Mouse (Mus musculus): ENCODE data around the gene Snrnp35. TPM values are rescaled to one million over a fixed set of nuclear protein-coding genes. Genes with fewer than 3 reads are reported as not detected.
A peak's percentile ranks its signal among the peaks of the same experiment; 100 is the strongest.

The Snrnp35 gene
- polyA plus RNA-seq, 1 experiment = 13.8 TPM

DNA sequence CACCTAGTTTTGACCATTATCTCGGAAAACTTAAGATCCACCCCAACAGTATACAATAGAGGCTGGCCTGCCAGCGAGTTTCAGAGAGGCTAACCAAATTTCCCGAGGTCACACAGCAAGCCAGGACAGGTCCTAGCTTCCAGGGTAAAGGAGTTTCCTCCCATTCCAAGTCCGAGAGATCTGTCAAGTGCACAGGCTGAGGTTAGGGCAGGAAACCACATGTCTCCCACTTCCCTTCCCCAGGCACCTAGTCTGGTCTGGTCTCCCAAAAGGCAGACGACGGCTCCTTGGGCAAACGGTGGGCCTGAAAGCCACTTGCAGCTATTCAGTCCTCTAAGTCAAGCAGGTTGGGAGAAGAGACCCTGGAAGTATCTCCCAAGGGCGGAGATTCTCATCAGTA lies 46.8 kb downstream of the Snrnp35 start:
- TF ChIP-seq CTCF (IDR thresholded peaks at IDR 0.05; ENCODE audit: borderline replicate concordance, extremely low read depth, insufficient read depth, insufficient read length) (no peak), POLR2A (IDR thresholded peaks at IDR 0.05; ENCODE audit: borderline replicate concordance, extremely low read depth, insufficient read depth, insufficient read length, poor library complexity, severe bottlenecking) (no peak)
- no peak for DNase-seq (ENCODE audit: low read depth)

DNA sequence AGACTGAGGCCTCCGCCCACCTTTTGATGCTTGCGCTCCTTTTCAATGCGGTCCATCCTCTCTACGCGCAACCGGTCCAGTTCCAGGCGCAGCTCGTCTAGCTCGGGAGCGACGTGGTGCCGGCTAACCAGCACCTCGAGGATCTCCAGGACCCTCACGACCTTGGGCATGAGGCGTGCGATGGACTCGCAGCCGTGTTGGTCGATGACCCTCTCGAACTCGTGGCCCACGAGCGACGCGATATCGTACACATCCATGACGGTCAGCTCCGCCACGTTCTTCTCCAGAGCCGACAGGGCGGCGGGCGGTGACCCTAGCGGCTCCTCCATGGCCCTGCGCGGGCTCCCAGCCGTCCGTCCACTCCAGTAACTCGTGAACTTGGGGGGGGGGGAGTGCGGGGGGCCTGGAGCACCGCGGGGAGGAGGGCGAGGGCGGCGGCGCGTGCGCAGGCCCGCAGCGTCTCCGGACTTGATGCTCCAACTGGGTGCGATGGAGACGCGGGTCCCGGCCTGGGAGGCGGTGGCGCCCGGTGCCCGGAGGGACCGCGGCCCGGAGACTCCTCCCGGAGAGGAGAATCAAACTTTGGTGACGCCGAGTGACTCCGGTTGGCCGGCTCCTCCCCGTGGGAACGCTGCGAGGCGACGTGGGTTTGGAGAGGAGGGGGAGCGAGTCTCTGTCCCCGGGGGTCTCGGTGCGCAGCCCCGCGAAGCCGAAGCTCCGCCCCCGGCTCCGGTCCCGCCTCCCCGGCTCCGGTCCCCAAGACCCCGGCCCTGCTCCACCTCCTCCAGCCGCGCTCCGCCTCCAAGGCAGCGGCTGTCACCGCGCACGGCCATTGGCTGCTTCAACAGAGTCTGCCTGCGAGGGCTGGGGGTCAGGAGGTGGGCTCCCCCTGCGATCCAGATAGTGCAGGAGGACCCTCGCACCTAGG lies 48.0 kb downstream of the Snrnp35 start, which contains the start of gene Rilpl1:
TSS of gene Rilpl1 (minus strand) at position 737 of the 928 bp plus-strand sequence.
- TF ChIP-seq POLR2A (IDR thresholded peaks at IDR 0.05; ENCODE audit: borderline replicate concordance, extremely low read depth, insufficient read depth, insufficient read length, poor library complexity, severe bottlenecking) = 0 out of 2 replicates have a peak, but pooled peaks have one; percentile 47
- no peak for TF ChIP-seq CTCF (IDR thresholded peaks at IDR 0.05; ENCODE audit: borderline replicate concordance, extremely low read depth, insufficient read depth, insufficient read length)

DNA sequence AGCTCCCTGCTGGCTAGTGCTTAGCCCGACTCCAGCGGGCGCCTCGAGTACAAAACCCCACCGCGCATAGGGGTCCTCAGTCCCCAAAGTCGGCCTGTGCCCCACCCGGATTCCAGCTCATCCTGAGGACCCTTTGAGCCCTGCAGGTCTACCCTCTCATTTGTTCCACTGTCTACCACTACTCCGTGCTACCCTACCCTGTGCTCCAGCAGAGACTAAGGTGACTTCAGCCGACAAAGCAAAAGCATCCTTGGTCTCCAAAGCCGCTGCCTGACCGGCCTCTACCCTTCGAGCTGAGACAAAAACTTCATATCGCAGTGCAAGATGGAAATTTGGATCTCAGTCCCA lies 48.6 kb downstream of the Snrnp35 start:
- TF ChIP-seq POLR2A (IDR thresholded peaks at IDR 0.05; ENCODE audit: borderline replicate concordance, extremely low read depth, insufficient read depth, insufficient read length, poor library complexity, severe bottlenecking) (no peak; the same call in 1 of the 2 replicates), CTCF (IDR thresholded peaks at IDR 0.05; ENCODE audit: borderline replicate concordance, extremely low read depth, insufficient read depth, insufficient read length) (no peak)
- no peak for DNase-seq (ENCODE audit: low read depth)

More for the DNA sequence above, 48.0 kb downstream of the Snrnp35 start, which contains the start of gene Rilpl1:
- DNase-seq (ENCODE audit: low read depth) = peak; percentile 94

DNA sequence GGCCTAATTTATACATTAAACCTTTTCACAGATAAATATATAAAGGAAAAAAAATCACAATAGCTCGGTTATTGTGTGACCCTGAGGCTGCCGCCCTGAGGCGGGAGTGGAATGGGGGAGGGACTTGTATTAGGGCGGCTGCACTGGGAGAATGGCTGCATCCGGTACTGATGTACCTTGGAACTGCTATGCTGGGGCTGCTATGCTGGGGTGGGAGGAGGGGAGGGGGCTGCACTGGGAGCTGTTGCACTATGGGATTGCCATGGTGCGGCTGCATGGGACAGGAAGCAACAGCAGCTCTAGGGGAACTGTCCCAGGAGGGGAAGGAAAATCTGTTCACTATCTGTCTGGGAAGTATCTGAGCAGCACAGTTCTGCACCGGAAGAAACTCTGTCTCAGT lies 49.5 kb downstream of the Snrnp35 start:
- TF ChIP-seq CTCF (IDR thresholded peaks at IDR 0.05; ENCODE audit: borderline replicate concordance, extremely low read depth, insufficient read depth, insufficient read length) = no peak
- no peak for TF ChIP-seq POLR2A (IDR thresholded peaks at IDR 0.05; ENCODE audit: borderline replicate concordance, extremely low read depth, insufficient read depth, insufficient read length, poor library complexity, severe bottlenecking)
- DNase-seq (ENCODE audit: low read depth) = no peak

DNA sequence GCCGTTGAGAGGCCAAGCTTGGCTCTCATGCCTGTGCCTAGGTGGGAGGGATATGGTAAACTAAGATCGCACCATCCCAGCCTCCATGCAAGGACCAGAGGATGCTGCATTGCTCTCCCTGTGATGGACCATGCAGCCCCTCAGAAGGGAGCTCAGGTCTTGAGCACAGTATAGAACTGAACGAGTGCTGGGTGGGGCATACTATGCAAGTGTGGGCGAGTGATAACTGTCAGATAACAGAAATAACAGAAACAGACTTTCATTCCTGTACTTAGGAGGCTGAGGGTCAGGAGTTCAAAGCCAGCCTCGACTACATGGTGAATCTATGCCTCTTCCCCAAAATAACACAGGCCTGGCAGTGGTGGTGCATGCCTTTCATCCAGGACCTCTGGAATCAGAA lies 52.1 kb downstream of the Snrnp35 start:
- TF ChIP-seq CTCF (IDR thresholded peaks at IDR 0.05; ENCODE audit: borderline replicate concordance, extremely low read depth, insufficient read depth, insufficient read length) (no peak), POLR2A (IDR thresholded peaks at IDR 0.05; ENCODE audit: borderline replicate concordance, extremely low read depth, insufficient read depth, insufficient read length, poor library complexity, severe bottlenecking) (no peak)
- DNase-seq (ENCODE audit: low read depth) = no peak

DNA sequence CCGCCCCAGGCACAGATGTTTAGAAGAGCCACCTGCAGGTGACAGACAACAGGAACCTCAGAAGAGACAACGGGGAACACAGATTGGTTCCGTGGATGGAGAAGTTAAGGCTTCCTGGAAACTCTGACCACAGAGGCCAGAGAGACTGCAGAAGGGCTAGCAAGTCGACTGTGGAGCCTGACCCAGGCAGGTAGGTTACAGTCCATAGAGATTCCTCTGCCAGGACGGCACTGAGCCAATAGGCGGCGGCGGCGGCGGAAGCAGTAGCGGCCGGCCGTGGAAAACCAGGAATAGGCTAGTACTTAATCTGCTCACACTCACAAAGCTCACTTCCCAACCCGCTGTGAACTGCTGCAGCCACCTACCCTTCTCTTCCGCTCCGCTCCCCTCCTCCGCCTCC lies 53.8 kb downstream of the Snrnp35 start:
- TF ChIP-seq CTCF (IDR thresholded peaks at IDR 0.05; ENCODE audit: borderline replicate concordance, extremely low read depth, insufficient read depth, insufficient read length) (no peak), POLR2A (IDR thresholded peaks at IDR 0.05; ENCODE audit: borderline replicate concordance, extremely low read depth, insufficient read depth, insufficient read length, poor library complexity, severe bottlenecking) (no peak)
- DNase-seq (ENCODE audit: low read depth) = no peak

DNA sequence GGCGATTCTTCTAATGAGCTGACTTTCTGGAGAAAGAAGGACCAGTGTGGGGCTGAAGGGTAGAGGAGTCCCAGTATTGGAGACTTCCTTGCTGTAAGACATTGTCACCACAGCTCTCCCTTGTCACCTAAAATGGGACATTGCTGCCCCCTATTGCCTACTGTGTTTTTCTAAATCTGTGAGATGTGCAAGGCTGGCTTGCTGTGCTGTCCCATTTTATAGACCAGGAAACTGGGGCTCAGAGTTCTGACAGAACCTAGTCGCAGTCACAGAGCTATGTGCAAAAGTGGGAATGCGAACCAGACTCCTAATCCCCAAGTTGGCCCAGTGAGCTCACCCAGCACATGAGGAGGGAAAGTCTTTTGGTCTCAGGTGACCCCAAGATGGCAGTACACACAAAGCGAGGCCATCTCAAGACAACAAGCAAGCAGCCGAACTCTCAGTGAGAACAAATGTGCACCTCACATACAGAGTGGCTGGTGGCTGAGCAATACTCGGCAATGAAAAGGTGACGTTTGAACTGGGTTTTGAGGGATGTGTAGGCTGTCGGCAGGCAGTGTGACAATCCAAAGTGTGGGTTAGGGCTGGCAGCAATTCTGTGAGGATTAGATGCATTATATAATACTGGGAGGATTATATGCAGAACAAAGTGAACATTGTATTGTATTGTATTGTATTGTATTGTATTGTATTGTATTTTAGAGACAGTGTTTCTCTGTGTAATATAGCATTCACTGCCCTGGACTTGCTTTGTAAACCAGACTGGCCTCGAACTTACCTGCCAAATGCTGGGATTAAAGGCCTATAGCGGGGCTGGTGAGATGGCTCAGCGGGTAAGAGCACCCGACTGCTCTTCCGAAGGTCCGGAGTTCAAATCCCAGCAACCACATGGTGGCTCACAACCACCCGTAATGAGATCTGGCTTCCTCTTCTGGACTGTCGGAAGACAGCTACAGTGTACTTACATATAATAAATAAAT lies 56.2 kb downstream of the Snrnp35 start:
- DNase-seq (ENCODE audit: low read depth) = peak; percentile 68
- TF ChIP-seq CTCF (IDR thresholded peaks at IDR 0.05; ENCODE audit: borderline replicate concordance, extremely low read depth, insufficient read depth, insufficient read length) (peak; percentile 42; the same call in 1 of the 2 replicates), POLR2A (IDR thresholded peaks at IDR 0.05; ENCODE audit: borderline replicate concordance, extremely low read depth, insufficient read depth, insufficient read length, poor library complexity, severe bottlenecking) (no peak)

DNA sequence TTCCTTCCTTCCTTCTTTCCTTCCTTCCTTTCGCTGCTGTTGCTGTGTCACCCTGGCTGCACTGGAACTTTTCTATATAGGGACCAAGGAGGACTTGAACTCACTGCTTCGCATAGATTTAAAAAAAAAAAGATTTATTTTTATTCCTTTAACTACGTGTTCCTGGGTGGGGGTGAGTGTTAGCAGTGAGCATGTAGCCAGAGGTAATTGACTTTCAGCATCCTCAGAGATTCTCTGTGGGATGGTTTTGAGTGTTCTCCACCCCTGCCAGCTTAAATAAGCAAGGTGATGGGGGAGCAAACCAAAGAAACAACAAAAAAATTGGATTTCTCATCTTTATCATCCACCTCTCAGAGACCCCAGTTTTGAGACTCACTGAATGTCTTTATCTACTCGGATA lies 57.0 kb downstream of the Snrnp35 start:
- no peak for DNase-seq (ENCODE audit: low read depth)
- TF ChIP-seq POLR2A (IDR thresholded peaks at IDR 0.05; ENCODE audit: borderline replicate concordance, extremely low read depth, insufficient read depth, insufficient read length, poor library complexity, severe bottlenecking) (no peak), CTCF (IDR thresholded peaks at IDR 0.05; ENCODE audit: borderline replicate concordance, extremely low read depth, insufficient read depth, insufficient read length) (no peak)

DNA sequence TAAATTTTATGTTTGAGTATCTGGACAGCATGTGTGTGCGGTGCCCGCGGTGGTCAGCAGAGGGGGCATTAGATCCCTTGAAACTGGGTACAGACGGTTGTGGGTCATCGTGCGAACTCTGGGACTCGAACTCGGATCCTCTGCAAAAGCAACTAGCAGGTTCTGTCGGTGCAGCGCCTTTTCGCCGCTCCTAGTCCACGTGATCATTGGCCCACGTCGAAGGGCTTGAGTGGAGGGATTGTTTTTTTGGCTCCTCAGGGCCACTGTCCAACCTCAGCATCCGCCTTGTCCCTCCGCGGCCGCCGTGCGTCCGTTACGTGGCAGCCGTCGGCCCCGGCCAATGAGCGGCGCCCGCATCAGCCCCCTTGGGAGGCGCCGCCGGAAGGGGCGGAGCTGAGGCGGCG lies 57.5 kb downstream of the Snrnp35 start, which contains the start of gene Tmed2:
TSS of gene Tmed2 (plus strand) at position 313 of the 404 bp plus-strand sequence.
- peak; percentile 99 for DNase-seq (ENCODE audit: low read depth)
- peak; percentile 19; the same call in 1 of the 2 replicates for TF ChIP-seq CTCF (IDR thresholded peaks at IDR 0.05; ENCODE audit: borderline replicate concordance, extremely low read depth, insufficient read depth, insufficient read length)
- no peak for TF ChIP-seq POLR2A (IDR thresholded peaks at IDR 0.05; ENCODE audit: borderline replicate concordance, extremely low read depth, insufficient read depth, insufficient read length, poor library complexity, severe bottlenecking)

Other genes with a start within 250 kb of the Snrnp35 start
- gene Pitpnm2, start 233.4 kb upstream of the Snrnp35 start, polyA plus RNA-seq (2012; rRNA removed) = 51.9 and 61.2 TPM in 2 replicates
- gene Mphosph9, start 155.2 kb upstream of the Snrnp35 start, polyA plus RNA-seq (2012; rRNA removed) = 18.3 and 19.4 TPM in 2 replicates
- 10.8 and 13.3 TPM in 2 replicates for gene 2810006K23Rik, start 155.0 kb upstream of the Snrnp35 start, polyA plus RNA-seq (2012; rRNA removed)
- gene Cdk2ap1, start 120.1 kb upstream of the Snrnp35 start, polyA plus RNA-seq (2012; rRNA removed) = 303 and 477 TPM in 2 replicates
- 42.1 and 53.2 TPM in 2 replicates for gene Sbno1, start 57.1 kb upstream of the Snrnp35 start, polyA plus RNA-seq (2012; rRNA removed)
- gene Kmt5a, start 43.2 kb upstream of the Snrnp35 start, polyA plus RNA-seq (2012; rRNA removed) = 69.9 and 70.8 TPM in 2 replicates
- gene Rilpl2, start 4.8 kb upstream of the Snrnp35 start, polyA plus RNA-seq (2012; rRNA removed) = 22.7 and 24.4 TPM in 2 replicates
- 8.4 and 11.7 TPM in 2 replicates for gene Rilpl1, start 48.3 kb downstream of the Snrnp35 start, polyA plus RNA-seq (2012; rRNA removed)
- 142 and 146 TPM in 2 replicates for gene Tmed2, start 57.6 kb downstream of the Snrnp35 start, polyA plus RNA-seq (2012; rRNA removed)
- 31.8 and 32.3 TPM in 2 replicates for gene Ddx55, start 69.7 kb downstream of the Snrnp35 start, polyA plus RNA-seq (2012; rRNA removed)
- gene Eif2b1, start 96.0 kb downstream of the Snrnp35 start, polyA plus RNA-seq (2012; rRNA removed) = 41.3 and 43.5 TPM in 2 replicates
- gene Gtf2h3, start 96.0 kb downstream of the Snrnp35 start, polyA plus RNA-seq (2012; rRNA removed) = 70.6 and 82.2 TPM in 2 replicates
- 34.8 and 36.1 TPM in 2 replicates for gene Atp6v0a2, start 145.4 kb downstream of the Snrnp35 start, polyA plus RNA-seq (2012; rRNA removed)
- 0.24 and 0.48 TPM in 2 replicates for gene Dnah10, start 242.0 kb downstream of the Snrnp35 start, polyA plus RNA-seq (2012; rRNA removed)